Mouse (Mus musculus) small intestine, adult 2 months (tissue): Measurements from ENCODE around the gene Kctd19. TPM values are rescaled to one million over a fixed set of nuclear protein-coding genes. Genes with fewer than 3 reads are reported as not detected.

Experiments used
- H3K27ac ChIP-seq: fragments of 200-500 bp; 2 replicates; pipeline ENCODE4 v1.5.1; 2012; ENCODE audit warnings: low read depth, low read length, control low read depth, inconsistent platforms; ENCODE audit not compliant: insufficient read depth
- H3K27me3 ChIP-seq: fragments of 200-500 bp; 2 replicates; pipeline ENCODE4 v1.6.1; 2012; ENCODE audit warnings: mild to moderate bottlenecking, moderate library complexity, low read length, inconsistent platforms; ENCODE audit not compliant: control insufficient read depth, insufficient read depth
- H3K36me3 ChIP-seq: fragments of 200-500 bp; 2 replicates; pipeline ENCODE4 v1.6.1; 2012; ENCODE audit warnings: mild to moderate bottlenecking, low read length, control low read depth, inconsistent platforms; ENCODE audit not compliant: control insufficient read depth, insufficient read depth
- H3K4me1 ChIP-seq: fragments of 200-500 bp; 2 replicates; pipeline ENCODE4 v1.6.1; 2012; ENCODE audit warnings: low read length, inconsistent platforms, mixed read lengths; ENCODE audit not compliant: control insufficient read depth, insufficient read depth, insufficient read length
- H3K4me3 ChIP-seq: fragments of 200-500 bp; 2 replicates; pipeline ENCODE4 v1.5.1; 2012; ENCODE audit warnings: low read depth, mild to moderate bottlenecking, control low read depth, inconsistent platforms, low read length, moderate library complexity
- CTCF ChIP-seq: fragments of 200-500 bp; IDR thresholded peaks from 2 replicates; pipeline ENCODE4 v1.5.1; 2012; ENCODE audit warnings: low read depth, mild to moderate bottlenecking, control low read depth, inconsistent platforms, low read length, moderate library complexity, mixed read lengths; ENCODE audit not compliant: insufficient replicate concordance, insufficient read length; ENCODE audit errors: extremely low read depth
- POLR2A ChIP-seq: fragments of 200-500 bp; IDR thresholded peaks from 2 replicates; pipeline ENCODE4 v1.6.1; 2012; ENCODE audit warnings: low read depth, mild to moderate bottlenecking, control low read depth, inconsistent platforms, low read length, moderate library complexity
- WGBS: fragments of 180-500 bp; shearing (Covaris S2); methylation state at CpG from one replicate; pipeline ENCODE4 v1.1.7; 2018; 5-methylcytosine and 5-hydroxymethylcytosine counted together
- polyA plus RNA-seq: library from polyadenylated mRNA; depleted of rRNA; stranded (reverse); fragments of >200 nt; gene quantifications from 2 replicates; pipeline ENCODE4 v1.2.3, GENCODE M21; 2012

Gene Kctd19
- polyA plus RNA-seq, 1 experiment: not detected

DNA sequence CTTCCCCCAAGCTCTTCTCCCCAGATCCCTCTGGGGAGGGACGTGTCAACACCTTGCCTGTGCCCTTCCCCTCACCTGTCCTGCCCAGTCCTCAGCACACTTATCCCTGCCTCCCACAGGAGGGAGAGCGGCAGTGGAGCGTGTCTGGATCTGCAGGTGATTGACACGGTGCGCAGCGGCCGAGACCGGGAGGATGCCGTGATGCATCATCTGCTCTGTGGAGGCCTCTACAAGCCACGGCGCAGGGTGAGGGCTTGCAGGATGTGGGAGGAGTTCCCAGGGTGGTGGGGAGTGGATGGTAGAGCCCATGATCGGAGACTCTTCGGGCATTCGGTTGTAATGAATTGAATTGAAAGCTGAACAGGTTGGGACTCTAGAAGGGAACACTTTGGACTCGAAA is 54.1 kb downstream of the Kctd19 start:
- H3K27ac ChIP-seq: no peak overlapping the region
- WGBS: 83% methylated on average over 15 of the region's 15 CpGs
- H3K36me3 ChIP-seq: no peaks in the 10 kb centered on the region
- H3K27me3 ChIP-seq: no peaks in the 10 kb centered on the region
- H3K4me1 ChIP-seq: peaks cover 17% of the 10 kb centered on the region
- TF ChIP-seq POLR2A (no peak), CTCF (no peak)
- no peak overlapping the region for H3K4me3 ChIP-seq

DNA sequence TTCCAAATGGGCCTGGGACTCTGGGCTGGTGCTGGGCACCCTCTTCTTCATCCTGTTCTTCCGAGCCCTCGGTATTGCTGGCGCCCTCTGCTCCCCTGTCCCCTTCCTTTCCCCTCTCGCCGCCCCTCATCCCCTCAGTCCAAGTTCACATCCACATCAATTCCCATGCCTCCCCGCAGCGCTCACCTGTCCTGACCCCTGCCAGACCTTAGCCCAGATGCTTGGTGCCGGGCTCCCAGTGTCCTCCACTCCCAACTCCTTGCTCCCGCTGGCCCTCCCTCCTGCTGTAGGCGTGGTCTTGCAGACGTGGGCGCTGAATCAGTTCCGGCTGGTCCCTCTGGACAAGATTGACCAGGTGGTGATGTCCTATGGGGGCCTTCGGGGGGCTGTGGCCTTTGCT is 56.6 kb downstream of the Kctd19 start:
- Histone ChIP-seq H3K4me3 (no peak overlapping the region), H3K27me3 (no peaks in the 10 kb centered on the region), H3K4me1 (peaks cover 11% of the 10 kb centered on the region), H3K27ac (no peak overlapping the region), H3K36me3 (no peaks in the 10 kb centered on the region)
- TF ChIP-seq POLR2A (no peak), CTCF (no peak)
- 91% methylated on average over 14 of the region's 14 CpGs for WGBS

DNA sequence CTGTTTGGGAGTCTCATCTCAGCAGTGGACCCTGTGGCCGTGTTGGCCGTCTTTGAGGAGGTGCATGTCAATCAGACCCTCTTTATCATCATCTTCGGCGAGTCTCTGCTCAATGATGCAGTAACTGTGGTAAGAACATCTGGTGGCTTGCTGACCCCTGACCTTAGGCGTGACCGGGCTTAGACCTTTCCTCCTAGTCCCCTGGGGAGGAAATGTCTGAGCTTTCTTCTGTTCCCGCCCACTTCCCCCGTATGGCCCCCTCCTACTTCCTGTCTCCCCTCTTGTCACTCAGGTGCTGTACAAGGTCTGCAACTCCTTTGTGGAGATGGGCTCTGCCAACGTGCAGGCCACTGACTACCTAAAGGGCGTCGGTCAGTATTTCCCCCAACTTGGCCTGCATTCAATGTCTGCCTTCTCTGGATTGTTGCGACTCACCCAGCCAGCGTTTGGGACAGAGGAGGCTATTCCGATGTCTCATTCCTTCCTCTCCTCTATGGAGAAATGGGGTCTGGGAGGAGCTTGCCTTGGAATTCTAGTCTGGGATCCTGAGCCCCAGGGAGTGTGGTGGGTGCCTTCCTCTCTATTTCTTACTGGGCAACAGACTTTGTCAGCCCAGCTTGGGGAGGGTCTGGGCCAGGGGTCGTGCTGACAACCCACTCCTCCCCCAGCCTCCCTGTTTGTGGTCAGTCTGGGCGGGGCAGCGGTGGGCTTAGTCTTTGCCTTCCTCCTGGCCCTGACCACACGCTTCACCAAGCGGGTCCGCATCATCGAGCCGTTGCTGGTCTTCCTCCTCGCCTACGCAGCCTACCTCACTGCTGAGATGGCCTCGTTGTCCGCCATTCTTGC is 57.9 kb downstream of the Kctd19 start:
- no peak for TF ChIP-seq POLR2A
- no peak overlapping the region for H3K4me3 ChIP-seq
- peak overlapping the region; percentile 6; the same call in 1 of the 2 replicates for H3K27ac ChIP-seq
- no peaks in the 10 kb centered on the region for H3K27me3 ChIP-seq
- 71% methylated on average over 26 of the region's 26 CpGs for WGBS
- peaks cover 11% of the 10 kb centered on the region for H3K4me1 ChIP-seq
- no peaks in the 10 kb centered on the region for H3K36me3 ChIP-seq

DNA sequence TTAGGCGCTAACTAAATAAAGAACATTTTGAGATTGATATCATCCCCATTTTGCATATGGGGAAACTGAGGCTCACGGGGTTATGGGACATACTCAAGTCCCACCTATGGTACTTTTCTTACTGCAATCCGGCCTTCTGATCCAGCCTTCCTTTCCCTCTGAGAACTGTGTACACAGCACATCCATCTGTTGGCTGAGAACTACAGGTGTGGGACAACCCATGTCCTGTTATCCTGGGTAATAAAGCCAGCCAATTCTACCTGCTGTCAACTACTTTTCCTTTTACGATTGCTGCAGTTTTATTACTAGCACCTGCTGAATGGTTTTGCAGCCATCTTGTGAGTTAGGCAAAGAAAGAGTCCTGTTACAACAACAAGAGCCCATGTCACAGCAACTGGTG is 58.8 kb downstream of the Kctd19 start:
- WGBS: 51% methylated on average over 4 of the region's 4 CpGs
- peak overlapping the region; percentile 6; the same call in 1 of the 2 replicates for H3K27ac ChIP-seq

DNA sequence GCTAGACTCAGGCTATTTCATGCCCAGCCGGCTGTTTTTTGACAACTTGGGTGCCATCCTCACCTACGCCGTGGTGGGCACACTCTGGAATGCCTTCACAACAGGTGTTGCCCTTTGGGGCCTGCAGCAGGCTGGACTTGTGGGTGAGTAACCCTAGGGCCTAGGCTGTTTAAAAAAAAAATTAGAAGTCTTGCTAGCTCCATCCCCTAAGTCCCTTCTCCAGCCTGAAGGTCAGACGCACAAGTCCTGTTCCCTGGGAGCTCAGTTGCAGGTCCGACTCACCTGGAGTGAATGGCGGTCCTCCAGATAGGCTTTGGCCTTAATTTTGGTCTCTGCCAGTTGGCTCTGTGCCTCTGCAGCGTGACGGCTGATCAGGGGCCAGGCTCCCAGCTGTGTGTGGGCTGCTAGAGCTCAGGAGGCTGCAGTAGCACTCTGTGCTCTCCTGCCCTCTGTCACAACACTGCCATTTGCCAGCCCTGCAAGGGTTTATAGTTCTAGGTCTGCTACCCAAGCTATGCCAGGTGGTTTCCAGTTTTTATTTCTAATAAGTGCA is 59.6 kb downstream of the Kctd19 start:
- 62% methylated on average over 8 of the region's 8 CpGs for WGBS
- H3K4me1 ChIP-seq: peaks cover 14% of the 10 kb centered on the region
- no peak overlapping the region for H3K27ac ChIP-seq
- H3K27me3 ChIP-seq: peaks cover 11% of the 10 kb centered on the region; the same call in 1 of the 2 replicates
- no peak for TF ChIP-seq POLR2A
- TF ChIP-seq CTCF: no peak
- no peak overlapping the region for H3K4me3 ChIP-seq
- no peaks in the 10 kb centered on the region for H3K36me3 ChIP-seq

More for the DNA sequence above, 58.8 kb downstream of the Kctd19 start:
- 0 out of 2 replicates have a peak, but pooled peaks cover 3% of the 10 kb centered on the region for H3K27me3 ChIP-seq
- peaks cover 11% of the 10 kb centered on the region for H3K4me1 ChIP-seq
- TF ChIP-seq CTCF: no peak
- no peak for TF ChIP-seq POLR2A
- H3K36me3 ChIP-seq: no peaks in the 10 kb centered on the region
- no peak overlapping the region for H3K4me3 ChIP-seq

DNA sequence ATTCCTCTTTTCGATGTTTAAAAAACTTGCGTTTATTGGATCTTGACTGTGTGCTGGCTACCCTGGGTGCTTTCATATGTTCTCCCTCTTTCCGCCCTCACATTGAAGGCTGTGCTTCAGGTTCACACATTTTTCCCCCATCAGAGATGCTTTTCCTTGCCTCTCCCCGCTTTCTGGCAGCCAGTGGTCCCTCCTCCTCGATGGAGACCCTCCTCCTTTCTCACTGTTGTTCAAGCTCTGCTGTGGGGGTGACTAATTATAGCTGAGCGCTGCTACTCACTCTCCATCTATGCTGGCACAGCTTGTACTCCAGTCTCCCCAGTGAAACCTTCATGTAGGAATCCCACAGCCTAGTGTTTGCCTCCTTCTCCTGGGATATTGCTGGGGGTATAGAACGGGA is 63.1 kb downstream of the Kctd19 start:
- 80% methylated on average over 7 of the region's 7 CpGs for WGBS

DNA sequence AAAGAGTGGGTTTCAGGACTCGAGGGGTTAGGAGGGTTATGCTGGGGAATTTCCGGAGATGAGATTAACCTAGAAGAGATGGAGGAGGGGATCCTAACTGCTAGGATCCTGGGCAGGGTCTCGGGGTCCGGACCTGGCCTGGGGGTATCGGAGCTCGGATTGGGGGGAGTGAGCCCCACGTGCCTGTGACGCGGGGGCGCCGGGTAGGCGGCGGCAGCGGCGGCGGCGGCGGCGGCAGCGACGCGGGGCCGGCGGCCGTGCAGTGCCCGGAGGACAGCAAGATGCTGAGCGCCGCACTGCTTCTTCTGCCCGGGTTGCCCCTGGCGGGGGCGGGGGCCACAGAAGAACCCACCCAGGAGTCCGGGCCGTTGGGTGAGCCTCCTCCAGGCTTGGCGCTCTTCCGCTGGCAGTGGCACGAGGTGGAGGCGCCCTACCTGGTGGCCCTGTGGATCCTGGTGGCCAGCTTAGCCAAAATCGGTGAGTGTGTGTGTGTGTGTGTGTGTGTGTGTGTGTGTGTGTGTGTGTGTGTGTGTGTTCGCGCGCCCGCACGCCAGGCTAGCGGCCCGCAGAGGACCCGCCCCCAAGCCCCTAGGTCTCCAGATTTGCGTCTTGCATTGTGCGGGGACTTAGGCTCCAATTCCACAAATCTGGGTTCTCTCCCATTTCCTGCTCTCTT is 64.1 kb downstream of the Kctd19 start:
- no peak overlapping the region for H3K27ac ChIP-seq
- WGBS: 2% methylated on average over 40 of the region's 48 CpGs
- TF ChIP-seq POLR2A (no peak), CTCF (no peak)

More for the DNA sequence above, 63.1 kb downstream of the Kctd19 start:
- TF ChIP-seq CTCF (no peak), POLR2A (no peak)
- Histone ChIP-seq H3K4me3 (no peak overlapping the region), H3K27me3 (peaks cover 11% of the 10 kb centered on the region; the same call in 1 of the 2 replicates), H3K36me3 (no peaks in the 10 kb centered on the region), H3K27ac (no peak overlapping the region), H3K4me1 (peaks cover 21% of the 10 kb centered on the region)

More for the DNA sequence above, 64.1 kb downstream of the Kctd19 start:
- peaks cover 11% of the 10 kb centered on the region; the same call in 1 of the 2 replicates for H3K27me3 ChIP-seq
- peak overlapping the region; percentile 66 for H3K4me3 ChIP-seq
- H3K4me1 ChIP-seq: peaks cover 20% of the 10 kb centered on the region
- H3K36me3 ChIP-seq: no peaks in the 10 kb centered on the region
